Mouse (Mus musculus) CH12.LX (cell line): ENCODE results near the gene Cbx4. TPM values are rescaled to one million over a fixed set of nuclear protein-coding genes. Genes with fewer than 3 reads are reported as not detected.

Experiments
- DNase-seq: peaks from one replicate; pipeline ENCODE4 v3.0.0-alpha.2; 2013; ENCODE audit errors: extremely low read depth
- H3K27ac ChIP-seq: 2 replicates; pipeline ENCODE4 v1.5.1; 2012; ENCODE audit warnings: low read depth, mild to moderate bottlenecking, control low read depth, moderate library complexity; ENCODE audit not compliant: insufficient read depth
- H3K27me3 ChIP-seq: replicated peaks from 2 replicates; pipeline ENCODE3; 2012; ENCODE audit warnings: inconsistent platforms
- H3K36me3 ChIP-seq, 2 experiments: replicated peaks in 1 of 2; 2 replicates each; pipeline versions ENCODE3 to v1.6.1; 2012; ENCODE audit warnings: inconsistent platforms in 1 of 2, low read length in 1 of 2, mild to moderate bottlenecking in 1 of 2, mixed read lengths in 1 of 2, moderate library complexity in 1 of 2; ENCODE audit not compliant: control insufficient read depth in 1 of 2, insufficient read depth in 1 of 2
- H3K4me1 ChIP-seq, 2 experiments: 2 replicates each; pipeline ENCODE4 v1.6.1; 2012; ENCODE audit warnings: inconsistent platforms in 1 of 2, moderate library complexity in 1 of 2; ENCODE audit not compliant: insufficient read depth in 2 of 2, control insufficient read depth in 1 of 2
- H3K4me2 ChIP-seq: 2 replicates; pipeline ENCODE4 v1.6.1; 2012; ENCODE audit warnings: low read depth, mild to moderate bottlenecking, control low read depth; ENCODE audit not compliant: poor library complexity, insufficient read depth, severe bottlenecking
- H3K4me3 ChIP-seq, 3 experiments: fragments of 150-350 bp in 1 of 3; sonication (generic) in 1 of 3; replicated peaks in 1 of 3; 2 replicates each; pipeline versions ENCODE3 to v1.5.1; 2011 to 2012; ENCODE audit warnings: low read depth in 2 of 3, low read length in 2 of 3, mild to moderate bottlenecking in 2 of 3, moderate library complexity in 2 of 3, control low read depth in 1 of 3, improper control_type of control experiment in 1 of 3, inconsistent platforms in 1 of 3, mixed read lengths in 1 of 3; ENCODE audit not compliant: poor library complexity in 1 of 3
- H3K79me2 ChIP-seq: replicated peaks from 2 replicates; pipeline ENCODE4 v1.6.1; 2012; ENCODE audit warnings: mild to moderate bottlenecking, moderate library complexity; ENCODE audit not compliant: control insufficient read depth, poor library complexity, insufficient read depth, severe bottlenecking; ENCODE audit errors: extremely low read depth
- H3K9ac ChIP-seq: 2 replicates; pipeline ENCODE4 v1.6.1; 2012; ENCODE audit warnings: low read depth, mild to moderate bottlenecking, control low read depth, moderate library complexity; ENCODE audit not compliant: insufficient read depth
- H3K9me3 ChIP-seq: replicated peaks from 2 replicates; pipeline ENCODE3; 2012; ENCODE audit warnings: low read length, inconsistent platforms, mixed read lengths
- BHLHE40 ChIP-seq: IDR thresholded peaks from 2 replicates; pipeline ENCODE4 v1.6.1; 2011; ENCODE audit warnings: mild to moderate bottlenecking, low read depth, low read length, improper control_type of control experiment
- CHD1 ChIP-seq: IDR thresholded peaks from 2 replicates; pipeline ENCODE4 v1.6.1; 2012; ENCODE audit warnings: low read depth, low read length, improper control_type of control experiment, inconsistent platforms
- CHD2 ChIP-seq: IDR thresholded peaks from 2 replicates; pipeline ENCODE4 v1.6.1; 2011; ENCODE audit warnings: low read length, improper control_type of control experiment
- CTCF ChIP-seq, 2 experiments: IDR thresholded peaks in 1 of 2; conservative IDR thresholded peaks in 1 of 2; 2 replicates each; pipeline ENCODE4 v1.5.1; 2011 to 2012; ENCODE audit warnings: low read depth in 2 of 2, low read length in 2 of 2, improper control_type of control experiment in 1 of 2, inconsistent platforms in 1 of 2, mild to moderate bottlenecking in 1 of 2, moderate library complexity in 1 of 2
- E2F4 ChIP-seq: IDR thresholded peaks from 2 replicates; pipeline ENCODE4 v1.6.1; 2011; ENCODE audit warnings: low read depth, low read length, improper control_type of control experiment; ENCODE audit not compliant: insufficient replicate concordance
- ELF1 ChIP-seq: IDR thresholded peaks from 2 replicates; pipeline ENCODE4 v1.6.1; 2014; ENCODE audit warnings: low read depth, mild to moderate bottlenecking, inconsistent platforms, low read length, improper control_type of control experiment
- EP300 ChIP-seq: IDR thresholded peaks from 2 replicates; pipeline ENCODE4 v1.6.1; 2011; ENCODE audit warnings: low read length, improper control_type of control experiment
- ETS1 ChIP-seq: conservative IDR thresholded peaks from 2 replicates; pipeline ENCODE4 v1.6.1; 2012; ENCODE audit warnings: low read depth, mild to moderate bottlenecking, inconsistent platforms, low read length, improper control_type of control experiment, moderate library complexity
- GABPA ChIP-seq: IDR thresholded peaks from 2 replicates; pipeline ENCODE4 v1.6.1; 2012; ENCODE audit warnings: low read depth, low read length, improper control_type of control experiment, inconsistent platforms; ENCODE audit not compliant: insufficient replicate concordance
- HCFC1 ChIP-seq: IDR thresholded peaks from 2 replicates; pipeline ENCODE4 v1.6.1; 2012; ENCODE audit warnings: low read depth, mild to moderate bottlenecking, inconsistent platforms, low read length, improper control_type of control experiment
- IRF4 ChIP-seq: IDR thresholded peaks from 2 replicates; pipeline ENCODE4 v1.6.1; 2014; ENCODE audit warnings: low read depth, mild to moderate bottlenecking, inconsistent platforms, low read length, improper control_type of control experiment
- JUN ChIP-seq: IDR thresholded peaks from 2 replicates; pipeline ENCODE4 v1.6.1; 2011; ENCODE audit warnings: low read depth, mild to moderate bottlenecking, low read length, improper control_type of control experiment, moderate library complexity; ENCODE audit not compliant: insufficient read depth
- KAT2A ChIP-seq: IDR thresholded peaks from 2 replicates; pipeline ENCODE4 v1.6.1; 2012; ENCODE audit warnings: low read length, improper control_type of control experiment, inconsistent platforms; ENCODE audit not compliant: insufficient replicate concordance
- MAFK ChIP-seq: IDR thresholded peaks from 2 replicates; pipeline ENCODE4 v1.6.1; 2011; ENCODE audit warnings: low read length, improper control_type of control experiment; ENCODE audit not compliant: insufficient replicate concordance
- MAX ChIP-seq: IDR thresholded peaks from 2 replicates; pipeline ENCODE4 v1.6.1; 2011; ENCODE audit warnings: low read length, improper control_type of control experiment
- MEF2A ChIP-seq: IDR thresholded peaks from 2 replicates; pipeline ENCODE4 v1.6.1; 2014; ENCODE audit warnings: low read depth, mild to moderate bottlenecking, inconsistent platforms, low read length, improper control_type of control experiment, borderline replicate concordance
- MXI1 ChIP-seq: IDR thresholded peaks from 2 replicates; pipeline ENCODE4 v1.6.1; 2011; ENCODE audit warnings: mild to moderate bottlenecking, low read depth, low read length, improper control_type of control experiment
- MYC ChIP-seq: IDR thresholded peaks from 2 replicates; pipeline ENCODE4 v1.6.1; 2011; ENCODE audit warnings: low read depth, mild to moderate bottlenecking, improper control_type of control experiment, low read length
- NELFE ChIP-seq: IDR thresholded peaks from 2 replicates; pipeline ENCODE4 v1.6.1; 2011; ENCODE audit warnings: low read depth, low read length, improper control_type of control experiment
- NRF1 ChIP-seq: IDR thresholded peaks from 2 replicates; pipeline ENCODE4 v1.6.1; 2014; ENCODE audit warnings: low read depth, mild to moderate bottlenecking, inconsistent platforms, low read length, improper control_type of control experiment, moderate library complexity
- POLR2A ChIP-seq: IDR thresholded peaks from 2 replicates; pipeline ENCODE4 v1.6.1; 2011; ENCODE audit warnings: low read depth, mild to moderate bottlenecking, improper control_type of control experiment, low read length
- POLR2AphosphoS2 ChIP-seq: IDR thresholded peaks from 2 replicates; pipeline ENCODE4 v1.6.1; 2011; ENCODE audit warnings: low read depth, low read length, improper control_type of control experiment
- RAD21 ChIP-seq: IDR thresholded peaks from 2 replicates; pipeline ENCODE4 v1.6.1; 2011; ENCODE audit warnings: low read depth, mild to moderate bottlenecking, low read length, improper control_type of control experiment, moderate library complexity
- RCOR1 ChIP-seq: conservative IDR thresholded peaks from 2 replicates; pipeline ENCODE4 v1.6.1; 2012; ENCODE audit warnings: low read depth, mild to moderate bottlenecking, inconsistent platforms, low read length, improper control_type of control experiment
- TBP ChIP-seq: conservative IDR thresholded peaks from 2 replicates; pipeline ENCODE4 v1.6.1; 2011; ENCODE audit warnings: low read depth, low read length, improper control_type of control experiment
- TCF12 ChIP-seq: IDR thresholded peaks from 2 replicates; pipeline ENCODE4 v1.6.1; 2014; ENCODE audit warnings: low read depth, mild to moderate bottlenecking, inconsistent platforms, low read length, improper control_type of control experiment
- USF2 ChIP-seq: conservative IDR thresholded peaks from 2 replicates; pipeline ENCODE4 v1.6.1; 2011; ENCODE audit warnings: low read depth, low read length, improper control_type of control experiment
- ZKSCAN1 ChIP-seq: IDR thresholded peaks from 2 replicates; pipeline ENCODE4 v1.6.1; 2012; ENCODE audit warnings: low read depth, inconsistent platforms, low read length, improper control_type of control experiment, borderline replicate concordance
- ZMIZ1 ChIP-seq: IDR thresholded peaks from 2 replicates; pipeline ENCODE4 v1.6.1; 2012; ENCODE audit warnings: low read depth, mild to moderate bottlenecking, inconsistent platforms, low read length, improper control_type of control experiment
- ZNF384 ChIP-seq: IDR thresholded peaks from 2 replicates; pipeline ENCODE4 v1.6.1; 2012; ENCODE audit warnings: low read depth, low read length, improper control_type of control experiment, inconsistent platforms
- dilution Hi-C: fragments of 300-500 bp; cut with MboI; formaldehyde crosslinking; loops from 2 replicates; pipeline ENCODE4 v1.14.3; 2020; ENCODE audit warnings: low sequenced_read_pairs; ENCODE audit not compliant: extremely low pct_unique_long_range_greater_than_20kb, extremely low pct_ligation_motif_present
- in situ Hi-C: fragments of 300-500 bp; cut with MboI; formaldehyde crosslinking; loops from 3 replicates; pipeline ENCODE4 v1.14.3; 2019; ENCODE audit warnings: low sequenced_read_pairs, low pct_ligation_motif_present, low pct_unique_long_range_greater_than_20kb, mixed read lengths
- polyA plus RNA-seq: library from polyadenylated mRNA; unstranded; fragments of >175 nt; gene quantifications from 2 replicates; pipeline ENCODE4 v1.2.1, GENCODE M21; 2012; ENCODE audit warnings: low read depth; ENCODE audit not compliant: insufficient read length
- total RNA-seq, 2 experiments: library from RNA; depleted of rRNA; stranded (reverse); fragments of 300-350 nt in 1 of 2; fragments of >200 nt in 1 of 2; gene quantifications; 2 replicates each; pipeline ENCODE4 v1.2.3; 2012 to 2014

Cbx4 gene
- total and polyA plus RNA-seq, 3 experiments = 15.0 to 40.4 (median 26.0) TPM

- H3K36me3 ChIP-seq = no peaks in the 10 kb centered on the region
- dilution Hi-C loops (no loop called here), in situ Hi-C loops (loop anchor here (5.0 kb wide), 2 partner anchors 40 to 135 kb away; no protein-coding TSS in a partner anchor)
- peak overlapping the region in 1 of 3 experiments; percentile 28 for H3K4me3 ChIP-seq
- peaks cover 20 to 75% of the 10 kb centered on the region in 2 experiments for H3K4me1 ChIP-seq
- H3K27me3 ChIP-seq = peaks cover 98% of the 10 kb centered on the region
- H3K79me2 ChIP-seq = no peaks in the 10 kb centered on the region
- H3K27ac ChIP-seq = no peak overlapping the region
- no peak overlapping the region for H3K9ac ChIP-seq
- H3K4me2 ChIP-seq = peak overlapping the region; percentile 94
- peaks cover 23% of the 10 kb centered on the region for H3K9me3 ChIP-seq
- DNase-seq = peak; percentile 29
- TF ChIP-seq ZNF384 (peak; percentile 66), TBP (no peak), MXI1 (no peak), CHD1 (no peak), ELF1 (0 out of 2 replicates have a peak, but pooled peaks have one; percentile 4), GABPA (no peak), MAX (0 out of 2 replicates have a peak, but pooled peaks have one; percentile 49), JUN (no peak), NELFE (no peak), ETS1 (peak; percentile 34; the same call in 1 of the 2 replicates), POLR2AphosphoS2 (no peak), CHD2 (no peak), NRF1 (no peak), HCFC1 (no peak), MEF2A (no peak; the same call in 1 of the 2 replicates), BHLHE40 (no peak), RAD21 (no peak), ZMIZ1 (0 out of 2 replicates have a peak, but pooled peaks have one; percentile 11), ZKSCAN1 (no peak), IRF4 (no peak), USF2 (no peak), TCF12 (no peak; the same call in 1 of the 2 replicates), POLR2A (peak; percentile 41; the same call in 1 of the 2 replicates), MAFK (no peak), RCOR1 (peak; percentile 62; the same call in 1 of the 2 replicates), E2F4 (no peak), KAT2A (no peak), MYC (peak; percentile 47; the same call in 1 of the 2 replicates), CTCF (conservative IDR thresholded peaks at IDR 0.05 in 1 of 2, IDR thresholded peaks at IDR 0.05 in 1 of 2; ENCODE audit: low read depth in 2 of 2, low read length in 2 of 2) (no peak), EP300 (peak; percentile 54; the same call in 1 of the 2 replicates)
Observed at GRCm38 (mm10) chr11:119052661-119053256, 33.3 kb downstream of the Cbx4 start.
